Mouse (Mus musculus) C2C12 (cell line): ENCODE data around the gene Fam19a4. TPM values are rescaled to one million over a fixed set of nuclear protein-coding genes. Genes with fewer than 3 reads are reported as not detected.

Experiments
- H3K27me3 ChIP-seq: one replicate; pipeline ENCODE4 v1.6.1; 2011; ENCODE audit not compliant: control insufficient read depth, insufficient read depth, insufficient read length
- H3K36me3 ChIP-seq: one replicate; pipeline ENCODE4 v1.6.1; 2011; ENCODE audit not compliant: control insufficient read depth, insufficient read depth
- H3K4me3 ChIP-seq: one replicate; pipeline ENCODE4 v1.5.1; 2011; ENCODE audit warnings: mild to moderate bottlenecking, control low read depth; ENCODE audit not compliant: poor library complexity, insufficient read depth, severe bottlenecking
- H3K79me2 ChIP-seq: one replicate; pipeline ENCODE4 v1.6.1; 2011; ENCODE audit not compliant: control insufficient read depth, insufficient read depth
- H3K79me3 ChIP-seq: one replicate; pipeline ENCODE4 v1.6.1; 2011; ENCODE audit warnings: low read depth, control low read depth
- H3ac ChIP-seq: one replicate; pipeline ENCODE3; 2011; ENCODE audit warnings: low read depth; ENCODE audit not compliant: control insufficient read depth, insufficient read length
- CEBPB ChIP-seq: IDR thresholded peaks from one replicate; pipeline ENCODE4 v1.6.1; 2011; ENCODE audit warnings: low read depth, mild to moderate bottlenecking, control low read depth, moderate library complexity
- CTCF ChIP-seq: IDR thresholded peaks from one replicate; pipeline ENCODE4 v1.5.1; 2011; ENCODE audit not compliant: control insufficient read depth, insufficient read depth, insufficient read length
- FOSL1 ChIP-seq: IDR thresholded peaks from one replicate; pipeline ENCODE4 v1.8.0; 2011; ENCODE audit warnings: mild to moderate bottlenecking, low read length; ENCODE audit not compliant: poor library complexity, insufficient read depth, severe bottlenecking
- MAX ChIP-seq: IDR thresholded peaks from one replicate; pipeline ENCODE4 v1.6.1; 2011; ENCODE audit warnings: mild to moderate bottlenecking, control low read depth
- MYOD1 ChIP-seq: IDR thresholded peaks from one replicate; pipeline ENCODE4 v1.6.1; 2011; ENCODE audit warnings: low read depth; ENCODE audit not compliant: control insufficient read depth, insufficient read length
- MYOG ChIP-seq: IDR thresholded peaks from one replicate; pipeline ENCODE4 v1.6.1; 2011; ENCODE audit not compliant: control insufficient read depth, insufficient read length; ENCODE audit errors: extremely low read depth
- USF1 ChIP-seq: IDR thresholded peaks from one replicate; pipeline ENCODE4 v1.6.1; 2011; ENCODE audit warnings: low read depth, mild to moderate bottlenecking, control low read depth, moderate library complexity
- polyA plus RNA-seq: library from polyadenylated mRNA; unstranded; fragments of >200 nt; fragmentation: generic; extraction: Trizol; gene quantifications from one replicate; pipeline ENCODE4 v1.2.1, GENCODE M21; 2012; ENCODE audit warnings: missing spikeins

The Fam19a4 gene
- polyA plus RNA-seq, 1 experiment, result not detected

DNA sequence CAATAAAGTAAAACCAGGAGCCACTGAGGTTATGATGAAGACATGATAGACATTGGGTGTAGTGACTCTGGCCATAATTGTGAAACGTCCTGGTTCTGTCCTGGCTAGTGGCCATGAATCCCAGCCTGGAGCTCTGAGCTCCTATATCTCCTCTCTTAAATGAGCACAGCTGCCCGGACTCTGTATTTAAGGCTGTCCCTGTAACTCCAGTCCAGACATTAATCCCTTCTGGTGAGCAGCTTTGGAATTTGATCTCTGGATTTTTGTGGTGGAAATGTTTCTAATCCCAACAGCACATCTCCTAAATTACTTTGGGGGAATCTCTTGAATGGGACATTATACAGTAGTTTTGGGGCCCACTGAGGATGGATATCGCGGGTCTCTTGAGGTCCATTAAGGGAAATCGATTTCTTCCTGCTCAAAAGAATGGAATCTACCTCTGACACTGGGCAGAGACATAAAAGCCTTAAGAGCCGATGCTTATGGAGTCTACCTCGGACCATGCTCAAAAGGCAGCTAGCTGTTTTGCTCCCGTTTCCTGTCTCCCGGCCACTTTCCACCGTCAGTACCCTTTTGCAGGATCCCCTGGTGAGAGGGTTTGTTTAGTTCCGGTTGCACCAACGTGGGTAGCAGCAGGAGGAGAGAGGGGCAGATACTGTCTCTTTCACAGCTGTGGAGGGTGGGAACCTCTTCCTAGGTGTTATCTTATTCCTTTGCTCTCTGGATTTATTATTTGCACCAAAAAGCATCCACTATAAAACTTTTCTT, 41.2 kb upstream of the Fam19a4 start:
- no peaks in the 10 kb centered on the region for H3K79me2 ChIP-seq
- peaks cover 19% of the 10 kb centered on the region for H3K27me3 ChIP-seq
- H3K36me3 ChIP-seq, result no peaks in the 10 kb centered on the region
- no peak overlapping the region for H3K4me3 ChIP-seq
- H3ac ChIP-seq, result no peak overlapping the region
- H3K79me3 ChIP-seq, result no peaks in the 10 kb centered on the region
- TF ChIP-seq CEBPB (no peak), USF1 (no peak), MAX (no peak), FOSL1 (no peak), CTCF (no peak), MYOG (no peak), MYOD1 (no peak)

DNA sequence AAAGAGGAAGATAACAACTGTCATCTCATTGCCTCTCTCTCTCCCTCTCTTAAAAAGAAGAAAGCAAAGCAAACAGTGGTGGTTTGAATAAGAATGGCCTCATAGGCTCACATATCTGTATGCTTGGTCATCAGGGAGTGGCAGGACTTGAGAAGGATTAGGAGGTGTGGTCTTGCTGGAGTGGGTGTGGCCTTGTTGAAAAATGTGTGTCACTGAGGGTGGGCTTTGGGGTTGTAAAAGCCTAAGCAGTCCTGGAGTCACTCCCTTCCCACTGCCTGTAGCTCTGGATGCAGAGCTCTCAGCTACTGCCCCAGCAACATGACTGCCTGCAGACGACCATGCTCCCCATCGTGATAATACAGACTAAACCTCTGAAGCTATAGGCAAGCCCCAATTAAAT, 22.1 kb upstream of the Fam19a4 start:
- Histone ChIP-seq H3ac (no peak overlapping the region), H3K27me3 (no peaks in the 10 kb centered on the region), H3K4me3 (no peak overlapping the region), H3K79me3 (no peaks in the 10 kb centered on the region), H3K79me2 (no peaks in the 10 kb centered on the region), H3K36me3 (no peaks in the 10 kb centered on the region)
- TF ChIP-seq MAX (no peak), MYOD1 (no peak), CTCF (no peak), FOSL1 (no peak), USF1 (no peak), CEBPB (no peak), MYOG (no peak)

DNA sequence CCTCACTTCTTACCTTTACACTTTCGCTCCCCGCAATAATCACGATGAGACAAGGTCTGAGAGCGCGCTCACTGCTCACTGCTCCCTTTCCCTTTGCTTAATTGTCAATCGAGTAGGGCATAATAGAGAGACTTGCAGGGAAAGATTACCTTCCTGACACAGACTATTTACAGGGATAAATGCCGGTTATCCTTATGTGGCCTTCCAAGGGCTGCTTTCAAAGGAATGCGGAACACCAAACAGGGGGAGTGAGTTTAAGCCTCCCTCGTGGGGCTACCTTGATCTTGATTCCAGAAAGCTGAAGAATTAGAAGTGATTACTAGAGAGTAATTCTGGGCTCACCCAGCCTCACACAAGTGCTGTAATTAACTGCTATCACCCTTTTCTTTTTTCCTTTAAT, 19.8 kb upstream of the Fam19a4 start:
- H3K4me3 ChIP-seq, result no peak overlapping the region
- H3ac ChIP-seq, result no peak overlapping the region
- no peaks in the 10 kb centered on the region for H3K36me3 ChIP-seq
- H3K27me3 ChIP-seq, result no peaks in the 10 kb centered on the region
- H3K79me3 ChIP-seq, result no peaks in the 10 kb centered on the region
- TF ChIP-seq CEBPB, result no peak
- TF ChIP-seq USF1, result no peak
- TF ChIP-seq MAX, result no peak
- no peak for TF ChIP-seq FOSL1
- TF ChIP-seq MYOG, result no peak
- TF ChIP-seq CTCF, result no peak
- no peak for TF ChIP-seq MYOD1
- H3K79me2 ChIP-seq, result no peaks in the 10 kb centered on the region

DNA sequence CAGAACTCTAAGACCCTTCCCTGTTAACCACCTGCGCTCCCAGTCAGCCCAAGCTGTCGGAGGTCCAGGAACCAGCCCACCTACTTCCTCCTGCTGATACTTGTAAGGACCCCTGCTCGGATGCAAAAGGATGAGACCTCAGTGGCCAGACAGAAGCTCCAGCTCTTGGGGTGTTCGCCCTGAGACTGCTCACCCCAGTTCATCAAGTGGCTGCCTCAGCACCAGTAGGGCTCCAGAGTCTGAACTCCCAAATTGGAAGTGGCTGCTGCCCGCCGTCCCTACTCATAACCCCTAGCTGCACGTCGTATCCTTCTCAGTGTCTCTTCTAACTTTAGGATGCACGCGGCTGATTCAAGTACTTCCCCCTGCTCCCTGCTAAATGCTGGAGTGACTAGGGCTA, 614 bp downstream of the Fam19a4 start:
- Histone ChIP-seq H3K36me3 (no peaks in the 10 kb centered on the region), H3K4me3 (no peak overlapping the region), H3K79me3 (no peaks in the 10 kb centered on the region), H3K79me2 (no peaks in the 10 kb centered on the region), H3ac (no peak overlapping the region), H3K27me3 (peaks cover 50% of the 10 kb centered on the region)
- TF ChIP-seq FOSL1, result no peak
- no peak for TF ChIP-seq CTCF
- no peak for TF ChIP-seq MYOD1
- TF ChIP-seq MYOG, result no peak
- TF ChIP-seq USF1, result no peak
- no peak for TF ChIP-seq MAX
- no peak for TF ChIP-seq CEBPB

DNA sequence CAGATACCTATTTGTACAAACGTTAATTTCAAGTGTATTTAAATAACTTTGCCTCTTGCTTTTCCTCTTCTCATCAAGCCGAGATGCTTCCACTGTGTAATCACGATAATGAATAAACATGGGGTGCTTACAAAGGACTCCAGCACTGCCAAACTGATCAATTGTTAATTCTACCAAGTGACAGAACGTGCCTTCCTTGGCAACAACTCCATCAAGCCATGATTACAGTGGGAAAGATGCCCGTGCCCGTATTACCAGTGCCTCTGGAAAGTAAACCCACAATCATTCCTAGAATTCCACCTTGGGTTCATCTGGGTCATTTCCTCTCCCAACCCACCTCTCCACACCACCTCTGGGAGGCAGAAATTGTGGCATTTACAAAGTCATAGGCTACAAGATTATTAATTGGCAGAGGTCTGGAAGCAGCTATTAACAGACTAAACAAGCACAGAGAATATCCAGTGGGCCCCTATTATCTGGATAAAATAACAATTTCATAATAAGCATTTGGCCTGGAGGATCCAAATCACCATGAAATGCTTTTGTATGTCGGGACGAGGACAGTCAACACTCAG, 7.9 kb downstream of the Fam19a4 start:
- no peak for TF ChIP-seq MYOG
- TF ChIP-seq CTCF, result no peak
- TF ChIP-seq FOSL1, result no peak
- TF ChIP-seq USF1, result no peak
- no peak for TF ChIP-seq CEBPB
- TF ChIP-seq MAX, result no peak
- no peak for TF ChIP-seq MYOD1
- H3K27me3 ChIP-seq, result peaks cover 28% of the 10 kb centered on the region
- no peak overlapping the region for H3K4me3 ChIP-seq
- no peaks in the 10 kb centered on the region for H3K36me3 ChIP-seq
- no peaks in the 10 kb centered on the region for H3K79me3 ChIP-seq
- H3ac ChIP-seq, result no peak overlapping the region
- no peaks in the 10 kb centered on the region for H3K79me2 ChIP-seq

DNA sequence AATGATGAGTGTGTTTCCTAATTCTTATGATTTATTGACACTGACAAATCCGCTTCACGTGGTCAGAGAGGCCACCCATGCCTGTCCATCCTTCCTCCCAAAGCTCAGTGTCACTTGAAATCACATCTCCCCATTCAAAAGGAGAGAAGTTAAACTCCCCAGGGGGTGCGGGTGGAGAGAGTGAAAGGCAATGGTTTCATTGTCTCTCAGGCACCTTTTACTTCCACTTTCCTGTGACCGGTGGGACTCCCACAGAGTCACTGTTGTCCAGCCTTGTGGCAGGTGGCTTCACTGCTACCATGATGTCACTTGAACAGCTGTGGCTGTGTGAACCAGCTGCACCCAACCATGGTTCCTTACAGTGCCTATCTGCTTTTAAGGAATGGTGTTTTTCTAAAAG, 11.8 kb downstream of the Fam19a4 start:
- Histone ChIP-seq H3K79me2 (no peaks in the 10 kb centered on the region), H3K4me3 (no peak overlapping the region), H3ac (no peak overlapping the region), H3K79me3 (no peaks in the 10 kb centered on the region), H3K36me3 (no peaks in the 10 kb centered on the region), H3K27me3 (peaks cover 21% of the 10 kb centered on the region)
- no peak for TF ChIP-seq CEBPB
- TF ChIP-seq MYOD1, result no peak
- no peak for TF ChIP-seq FOSL1
- no peak for TF ChIP-seq CTCF
- TF ChIP-seq USF1, result no peak
- TF ChIP-seq MAX, result no peak
- TF ChIP-seq MYOG, result no peak
